Mouse (Mus musculus) kidney, adult 2 months (tissue): ENCODE measurements at regions not wholly inside any gene's neighbourhood (a gene's known extent, or its start where the extent isn't known, plus 50 kb on each side); places are given as distances from the start of the nearest gene placed in this dataset.

Experiments used
- CTCF ChIP-seq: fragments of 200-500 bp; conservative IDR thresholded peaks from 2 replicates; pipeline ENCODE4 v1.5.1; 2011; ENCODE audit warnings: low read depth, mild to moderate bottlenecking, control low read depth, low read length, moderate library complexity, mixed read lengths; ENCODE audit not compliant: insufficient read depth, insufficient read length
- POLR2A ChIP-seq: fragments of 200-500 bp; IDR thresholded peaks from one replicate; pipeline ENCODE4 v1.6.1; 2011; ENCODE audit warnings: low read depth, low read length, control low read depth

DNA sequence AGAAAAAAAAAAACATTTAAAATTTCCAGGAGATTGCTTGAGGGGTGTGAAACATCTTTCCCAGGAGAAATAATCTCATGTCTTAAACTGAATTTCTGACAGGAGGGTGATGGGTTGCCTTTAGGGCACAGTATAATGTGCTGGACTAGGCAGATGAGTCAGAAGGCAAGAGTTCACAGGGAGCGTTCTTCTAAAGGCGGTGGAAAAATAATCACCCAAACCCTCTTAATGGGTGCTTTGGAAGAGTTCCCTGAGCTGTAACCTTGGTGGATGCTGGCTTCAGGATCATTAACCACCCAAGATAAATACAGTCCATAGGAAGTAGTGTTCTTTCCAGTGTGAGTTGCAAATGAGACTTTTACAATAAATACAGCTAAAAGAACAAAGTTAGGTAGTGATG lies 378.8 kb downstream of the Fam198b start:
- TF ChIP-seq CTCF (no peak), POLR2A (no peak)
